Mouse (Mus musculus): ENCODE measurements at regions not wholly inside any gene's neighbourhood (a gene's known extent, or its start where the extent isn't known, plus 50 kb on each side); places are given as distances from the start of the nearest gene placed in this dataset.

GRCm38 (mm10) chr11:31791264-31791663, 80.7 kb upstream of the Cpeb4 start:
- DNase-seq (ENCODE audit: extremely low read depth): no peak
- Histone ChIP-seq H3K27ac (ENCODE audit: insufficient read depth, low read depth) (no peak overlapping the region), H3K27me3 (replicated peaks) (no peaks in the 10 kb centered on the region), H3K36me3 (replicated peaks in 1 of 2; ENCODE audit: control insufficient read depth in 1 of 2, insufficient read depth in 1 of 2, low read length in 1 of 2) (no peaks in the 10 kb centered on the region), H3K9me3 (replicated peaks; ENCODE audit: low read length) (peaks cover 3% of the 10 kb centered on the region), H3K4me3 (replicated peaks in 1 of 3; ENCODE audit: low read depth in 2 of 3, low read length in 2 of 3, poor library complexity in 1 of 3) (no peak overlapping the region), H3K9ac (ENCODE audit: insufficient read depth, low read depth) (no peak overlapping the region), H3K79me2 (replicated peaks; ENCODE audit: control insufficient read depth, extremely low read depth, insufficient read depth, poor library complexity, severe bottlenecking) (no peaks in the 10 kb centered on the region), H3K4me1 (ENCODE audit: control insufficient read depth in 1 of 2, insufficient read depth in 2 of 2) (peaks cover 5 to 50% of the 10 kb centered on the region in 2 experiments), H3K4me2 (ENCODE audit: insufficient read depth, low read depth, poor library complexity, severe bottlenecking) (no peak overlapping the region)
- TF ChIP-seq MAX (IDR thresholded peaks at IDR 0.05; ENCODE audit: low read length) (no peak), RCOR1 (conservative IDR thresholded peaks at IDR 0.05; ENCODE audit: low read depth, low read length) (no peak), USF1 (IDR thresholded peaks at IDR 0.05; ENCODE audit: low read depth, low read length) (no peak), NRF1 (IDR thresholded peaks at IDR 0.05; ENCODE audit: low read depth, low read length) (no peak), TCF12 (IDR thresholded peaks at IDR 0.05; ENCODE audit: low read depth, low read length) (no peak), ZMIZ1 (IDR thresholded peaks at IDR 0.05; ENCODE audit: low read depth, low read length) (no peak), POLR2A (IDR thresholded peaks at IDR 0.05; ENCODE audit: low read depth, low read length) (no peak), MEF2A (IDR thresholded peaks at IDR 0.05; ENCODE audit: borderline replicate concordance, low read depth, low read length) (no peak), SIN3A (IDR thresholded peaks at IDR 0.05; ENCODE audit: low read length) (no peak), TBP (conservative IDR thresholded peaks at IDR 0.05; ENCODE audit: low read depth, low read length) (no peak), IRF4 (IDR thresholded peaks at IDR 0.05; ENCODE audit: low read depth, low read length) (no peak), ZNF384 (IDR thresholded peaks at IDR 0.05; ENCODE audit: low read depth, low read length) (no peak), GABPA (IDR thresholded peaks at IDR 0.05; ENCODE audit: insufficient replicate concordance, low read depth, low read length) (no peak), ELF1 (IDR thresholded peaks at IDR 0.05; ENCODE audit: low read depth, low read length) (no peak), MAFK (IDR thresholded peaks at IDR 0.05; ENCODE audit: insufficient replicate concordance, low read length) (no peak), SMC3 (IDR thresholded peaks at IDR 0.05; ENCODE audit: low read depth, low read length) (no peak), USF2 (conservative IDR thresholded peaks at IDR 0.05; ENCODE audit: low read depth, low read length) (no peak), MYC (IDR thresholded peaks at IDR 0.05; ENCODE audit: low read depth, low read length) (no peak), ZC3H11A (IDR thresholded peaks at IDR 0.05; ENCODE audit: low read depth, low read length) (no peak), UBTF (IDR thresholded peaks at IDR 0.05; ENCODE audit: low read depth, low read length) (no peak)
- dilution Hi-C loops (cut with MboI; ENCODE audit: extremely low pct_ligation_motif_present, extremely low pct_unique_long_range_greater_than_20kb, low sequenced_read_pairs) (no loop called here), in situ Hi-C loops (cut with MboI; ENCODE audit: low pct_ligation_motif_present, low pct_unique_long_range_greater_than_20kb, low sequenced_read_pairs) (no loop called here)

GRCm38 (mm10) chr11:31795084-31795483, 76.9 kb upstream of the Cpeb4 start:
- Histone ChIP-seq H3K79me2 (replicated peaks; ENCODE audit: control insufficient read depth, extremely low read depth, insufficient read depth, poor library complexity, severe bottlenecking) (no peaks in the 10 kb centered on the region), H3K9ac (ENCODE audit: insufficient read depth, low read depth) (no peak overlapping the region), H3K27me3 (replicated peaks) (no peaks in the 10 kb centered on the region), H3K27ac (ENCODE audit: insufficient read depth, low read depth) (no peak overlapping the region), H3K4me3 (replicated peaks in 1 of 3; ENCODE audit: low read depth in 2 of 3, low read length in 2 of 3, poor library complexity in 1 of 3) (no peak overlapping the region), H3K4me1 (ENCODE audit: control insufficient read depth in 1 of 2, insufficient read depth in 2 of 2) (peaks cover 7 to 60% of the 10 kb centered on the region in 2 experiments), H3K36me3 (replicated peaks in 1 of 2; ENCODE audit: control insufficient read depth in 1 of 2, insufficient read depth in 1 of 2, low read length in 1 of 2) (no peaks in the 10 kb centered on the region), H3K9me3 (replicated peaks; ENCODE audit: low read length) (peaks cover 10% of the 10 kb centered on the region), H3K4me2 (ENCODE audit: insufficient read depth, low read depth, poor library complexity, severe bottlenecking) (no peak overlapping the region)
- dilution Hi-C loops (cut with MboI; ENCODE audit: extremely low pct_ligation_motif_present, extremely low pct_unique_long_range_greater_than_20kb, low sequenced_read_pairs) (no loop called here), in situ Hi-C loops (cut with MboI; ENCODE audit: low pct_ligation_motif_present, low pct_unique_long_range_greater_than_20kb, low sequenced_read_pairs) (no loop called here)
- TF ChIP-seq E2F4 (IDR thresholded peaks at IDR 0.05; ENCODE audit: insufficient replicate concordance, low read depth, low read length): no peak
- no peak for TF ChIP-seq CHD2 (IDR thresholded peaks at IDR 0.05; ENCODE audit: low read length)
- TF ChIP-seq NRF1 (IDR thresholded peaks at IDR 0.05; ENCODE audit: low read depth, low read length): no peak
- TF ChIP-seq KAT2A (IDR thresholded peaks at IDR 0.05; ENCODE audit: insufficient replicate concordance, low read length): no peak
- no peak for TF ChIP-seq ELF1 (IDR thresholded peaks at IDR 0.05; ENCODE audit: low read depth, low read length)
- no peak for TF ChIP-seq NELFE (IDR thresholded peaks at IDR 0.05; ENCODE audit: low read depth, low read length)
- TF ChIP-seq HCFC1 (IDR thresholded peaks at IDR 0.05; ENCODE audit: low read depth, low read length): no peak
- TF ChIP-seq RAD21 (IDR thresholded peaks at IDR 0.05; ENCODE audit: low read depth, low read length): no peak
- TF ChIP-seq JUN (IDR thresholded peaks at IDR 0.05; ENCODE audit: insufficient read depth, low read depth, low read length): no peak
- TF ChIP-seq USF1 (IDR thresholded peaks at IDR 0.05; ENCODE audit: low read depth, low read length): no peak
- TF ChIP-seq SMC3 (IDR thresholded peaks at IDR 0.05; ENCODE audit: low read depth, low read length): no peak
- no peak for TF ChIP-seq GABPA (IDR thresholded peaks at IDR 0.05; ENCODE audit: insufficient replicate concordance, low read depth, low read length)
- no peak for TF ChIP-seq ZNF384 (IDR thresholded peaks at IDR 0.05; ENCODE audit: low read depth, low read length)
- no peak for TF ChIP-seq JUND (conservative IDR thresholded peaks at IDR 0.05; ENCODE audit: low read depth, low read length)
- TF ChIP-seq MYC (IDR thresholded peaks at IDR 0.05; ENCODE audit: low read depth, low read length): no peak
- TF ChIP-seq EP300 (IDR thresholded peaks at IDR 0.05; ENCODE audit: low read length): no peak
- TF ChIP-seq IRF4 (IDR thresholded peaks at IDR 0.05; ENCODE audit: low read depth, low read length): no peak
- no peak for TF ChIP-seq CTCF (conservative IDR thresholded peaks at IDR 0.05 in 1 of 2, IDR thresholded peaks at IDR 0.05 in 1 of 2; ENCODE audit: low read depth in 2 of 2, low read length in 2 of 2)
- no peak for DNase-seq (ENCODE audit: extremely low read depth)

Data from CH12.LX (cell line).